In genomic region chr2:130641351-130642025, GRCm38 (mm10) we compare ENCODE assay signal across 10 mouse cellular contexts. TPM values are rescaled to one million over a fixed set of nuclear protein-coding genes. Genes with fewer than 3 reads are reported as not detected.
A peak's percentile ranks its signal among the peaks of the same experiment; 100 is the strongest.
DNase-seq lines count a peak whose midpoint lies in the region; ATAC-seq and TF ChIP-seq lines count a peak whose summit lies in the region.
"Had no signal": no experiment of that assay in that cellular context is flagged by ENCODE, and none has a peak within 500 bp of the region (broad histone marks: within the 10 kb centered on the region; RNA-seq: fewer than 3 reads in every experiment).

No protein-coding gene starts in this region.

- intact Hi-C loops in gastrocnemius, postnatal 14 days (cut with DNase I; ENCODE audit: low total_unique reads): no loop called here

- no peak overlapping the region for H3K27ac ChIP-seq in embryonic facial prominence, embryonic 12.5 days
- H3K27ac ChIP-seq in intestine, postnatal 0 days (ENCODE audit: low read depth, low read length): no peak overlapping the region
- no peak overlapping the region for H3K27ac ChIP-seq in midbrain, embryonic 12.5 days (replicated peaks)

- peaks cover 15% of the 10 kb centered on the region for H3K4me1 ChIP-seq in embryonic facial prominence, embryonic 12.5 days
- H3K4me1 ChIP-seq in intestine, postnatal 0 days (replicated peaks; ENCODE audit: control insufficient read depth, insufficient read depth, low read length): no peaks in the 10 kb centered on the region; the same call in 1 of the 2 replicates
- H3K4me1 ChIP-seq in midbrain, embryonic 12.5 days: peaks cover 16% of the 10 kb centered on the region; the same call in 1 of the 2 replicates

- 0 out of 2 replicates have a peak overlapping the region, but pooled peaks have one; percentile 70 for H3K9ac ChIP-seq in embryonic facial prominence, embryonic 12.5 days
- H3K9ac ChIP-seq in intestine, postnatal 0 days (ENCODE audit: low read depth, low read length): 0 out of 2 replicates have a peak overlapping the region, but pooled peaks have one; percentile 54
- H3K9ac ChIP-seq in midbrain, embryonic 12.5 days (replicated peaks): peak overlapping the region; percentile 76; the same call in 1 of the 2 replicates

- DNase-seq in cerebellum, adult 9-11 months: peak; percentile 49
- no peak for DNase-seq in cerebellum, adult 8-10 months
- DNase-seq in gastrocnemius, postnatal 14 days: no peak
- DNase-seq in frontal cortex, postnatal 36 days (ENCODE audit: low spot score in 2 of 2): no peak
- no peak for DNase-seq in right cerebral cortex, postnatal 14 days
- DNase-seq: adrenal gland, postnatal 10 days; lung, postnatal 10 days had no signal

- peak overlapping the region; percentile 98 for H3K4me2 ChIP-seq in embryonic facial prominence, embryonic 12.5 days (replicated peaks)
- H3K4me2 ChIP-seq in intestine, postnatal 0 days (replicated peaks; ENCODE audit: low read depth): peak overlapping the region; percentile 98
- H3K4me2 ChIP-seq in midbrain, embryonic 12.5 days (replicated peaks): peak overlapping the region; percentile 95

- WGBS in embryonic facial prominence, embryonic 12.5 days: 65% methylated on average over 6 of the region's 6 CpGs
- 46% methylated on average over 6 of the region's 6 CpGs for WGBS in intestine, postnatal 0 days
- WGBS in midbrain, embryonic 12.5 days: 73% methylated on average over 6 of the region's 6 CpGs

- no peaks in the 10 kb centered on the region for H3K36me3 ChIP-seq in embryonic facial prominence, embryonic 12.5 days
- H3K36me3 ChIP-seq in intestine, postnatal 0 days (ENCODE audit: control insufficient read depth, insufficient read depth): no peaks in the 10 kb centered on the region
- no peaks in the 10 kb centered on the region for H3K36me3 ChIP-seq in midbrain, embryonic 12.5 days

- no peak for ATAC-seq in embryonic facial prominence, embryonic 12.5 days (ENCODE audit: insufficient number of reproducible peaks, insufficient read depth, low FRiP score, low TSS enrichment)
- ATAC-seq in intestine, postnatal 0 days: no peak
- no peak for ATAC-seq in midbrain, embryonic 12.5 days (ENCODE audit: low FRiP score, low read depth)

- peak overlapping the region; percentile 68 for H3K4me3 ChIP-seq in embryonic facial prominence, embryonic 12.5 days
- peak overlapping the region; percentile 68 for H3K4me3 ChIP-seq in intestine, postnatal 0 days (ENCODE audit: low read depth, low read length)
- peak overlapping the region; percentile 59; the same call in 1 of the 2 replicates for H3K4me3 ChIP-seq in midbrain, embryonic 12.5 days

- TF ChIP-seq CTCF in intestine, postnatal 0 days (IDR thresholded peaks at IDR 0.05; ENCODE audit: low read depth): no peak

- H3K9me3 ChIP-seq in embryonic facial prominence, embryonic 12.5 days: no peaks in the 10 kb centered on the region
- no peaks in the 10 kb centered on the region for H3K9me3 ChIP-seq in intestine, postnatal 0 days (ENCODE audit: control insufficient read depth)
- H3K9me3 ChIP-seq in midbrain, embryonic 12.5 days: no peaks in the 10 kb centered on the region

- peaks cover 29% of the 10 kb centered on the region for H3K27me3 ChIP-seq in embryonic facial prominence, embryonic 12.5 days
- no peaks in the 10 kb centered on the region for H3K27me3 ChIP-seq in intestine, postnatal 0 days (replicated peaks; ENCODE audit: control insufficient read depth, insufficient read depth, low read length)
- H3K27me3 ChIP-seq in midbrain, embryonic 12.5 days: peaks cover 55% of the 10 kb centered on the region

RNA-seq across cellular contexts. Expression of gene Lzts3, which starts 1.1 kb away (rescaled TPM):
- polyA plus RNA-seq in embryonic facial prominence, embryonic 12.5 days (2016; fragmentation: Nextera tagmentation; extraction: Ambion mirVana): 6.2 and 6.5 TPM in 2 replicates
- polyA plus RNA-seq in intestine, postnatal 0 days (2015; fragmentation: Nextera tagmentation; extraction: Ambion mirVana): 9.7 and 11.4 TPM in 2 replicates
- polyA plus RNA-seq in midbrain, embryonic 12.5 days (2016; fragmentation: Nextera tagmentation; extraction: Ambion mirVana): 6.9 and 8.3 TPM in 2 replicates
- 1 to 10 TPM; 1.7 to 2.5 TPM for total RNA-seq in gastrocnemius, postnatal 14 days (2021)

RNA-seq across cellular contexts. Expression of gene Ubox5, which starts 11.7 kb away (rescaled TPM):
- polyA plus RNA-seq in embryonic facial prominence, embryonic 12.5 days (2016; fragmentation: Nextera tagmentation; extraction: Ambion mirVana): 15.5 and 16.3 TPM in 2 replicates
- polyA plus RNA-seq in intestine, postnatal 0 days (2015; fragmentation: Nextera tagmentation; extraction: Ambion mirVana): 4.2 and 4.5 TPM in 2 replicates
- polyA plus RNA-seq in midbrain, embryonic 12.5 days (2016; fragmentation: Nextera tagmentation; extraction: Ambion mirVana): 14.4 and 15.2 TPM in 2 replicates
- 1 to 10 TPM; 3.8 to 5.2 TPM for total RNA-seq in gastrocnemius, postnatal 14 days (2021)

RNA-seq across cellular contexts. Expression of gene Fastkd5, which starts 11.7 kb away (rescaled TPM):
- polyA plus RNA-seq in embryonic facial prominence, embryonic 12.5 days (2016; fragmentation: Nextera tagmentation; extraction: Ambion mirVana): 17.5 and 18.6 TPM in 2 replicates
- 6.4 and 6.8 TPM in 2 replicates for polyA plus RNA-seq in intestine, postnatal 0 days (2015; fragmentation: Nextera tagmentation; extraction: Ambion mirVana)
- polyA plus RNA-seq in midbrain, embryonic 12.5 days (2016; fragmentation: Nextera tagmentation; extraction: Ambion mirVana): 18.9 and 19.3 TPM in 2 replicates
- 1 to 10 TPM; 5.4 to 6.1 TPM for total RNA-seq in gastrocnemius, postnatal 14 days (2021)

RNA-seq across cellular contexts. Expression of gene Ddrgk1, which starts 23.0 kb away (rescaled TPM):
- polyA plus RNA-seq in embryonic facial prominence, embryonic 12.5 days (2016; fragmentation: Nextera tagmentation; extraction: Ambion mirVana): 55.6 and 58.3 TPM in 2 replicates
- 118 and 120 TPM in 2 replicates for polyA plus RNA-seq in intestine, postnatal 0 days (2015; fragmentation: Nextera tagmentation; extraction: Ambion mirVana)
- polyA plus RNA-seq in midbrain, embryonic 12.5 days (2016; fragmentation: Nextera tagmentation; extraction: Ambion mirVana): 47.4 and 54.8 TPM in 2 replicates
- 10 to 100 TPM; 70.0 to 74.8 TPM for total RNA-seq in gastrocnemius, postnatal 14 days (2021)

RNA-seq across cellular contexts. Expression of gene Itpa, which starts 25.9 kb away (rescaled TPM):
- polyA plus RNA-seq in embryonic facial prominence, embryonic 12.5 days (2016; fragmentation: Nextera tagmentation; extraction: Ambion mirVana): 135 and 137 TPM in 2 replicates
- polyA plus RNA-seq in intestine, postnatal 0 days (2015; fragmentation: Nextera tagmentation; extraction: Ambion mirVana): 59.1 and 60.8 TPM in 2 replicates
- 139 and 146 TPM in 2 replicates for polyA plus RNA-seq in midbrain, embryonic 12.5 days (2016; fragmentation: Nextera tagmentation; extraction: Ambion mirVana)
- 10 to 100 TPM; 10.7 to 12.5 TPM for total RNA-seq in gastrocnemius, postnatal 14 days (2021)
